Mouse (Mus musculus) brain, embryonic 14.5 days (tissue): ENCODE measurements around the gene Nbeal2.

Experiments
- CTCF ChIP-seq: fragments of 200-500 bp; IDR thresholded peaks from 2 replicates; pipeline ENCODE4 v1.5.1; 2012; ENCODE audit warnings: inconsistent platforms, mild to moderate bottlenecking, moderate library complexity, borderline replicate concordance; ENCODE audit not compliant: insufficient read depth, insufficient read length; ENCODE audit errors: extremely low read depth
- POLR2A ChIP-seq: fragments of 200-500 bp; IDR thresholded peaks from 2 replicates; pipeline ENCODE4 v1.6.1; 2012; ENCODE audit warnings: mild to moderate bottlenecking, inconsistent platforms, borderline replicate concordance; ENCODE audit not compliant: poor library complexity, insufficient read depth, insufficient read length, severe bottlenecking; ENCODE audit errors: extremely low read depth

- no peak for TF ChIP-seq CTCF
- no peak for TF ChIP-seq POLR2A
Measured at GRCm38 (mm10) chr9:110667219-110667836, 13.4 kb upstream of the Nbeal2 start.
